Mouse (Mus musculus) liver, embryonic 12.5 days (tissue): ENCODE results near the gene Pik3cd. TPM values are rescaled to one million over a fixed set of nuclear protein-coding genes. Genes with fewer than 3 reads are reported as not detected.

ENCODE experiments used
- microRNA-seq: library from miRNA; unstranded; fragments of <30 nt; microRNA quantifications from one replicate; pipeline ENCODE4, GENCODE M21; 2017
- polyA plus RNA-seq: library from polyadenylated mRNA; unstranded; fragments of >200 nt; fragmentation: Nextera tagmentation; extraction: Ambion mirVana; gene quantifications from 2 replicates; pipeline ENCODE4 v1.2.1, GENCODE M21; 2016

Pik3cd gene
- polyA plus RNA-seq, 1 experiment from 2014 or later, result 7.6 TPM

Small RNAs within 50 kb of the gene (microRNA-seq; reads per million reads assigned to microRNA genes)
- not detected for gene Mir7023

Other genes with a start within 250 kb of the Pik3cd start
- gene Rbp7, start 247.6 kb downstream of the Pik3cd start, polyA plus RNA-seq, result not detected in 2 replicates
- gene Tmem274, start 225.2 kb downstream of the Pik3cd start, polyA plus RNA-seq, result 0.21 TPM in 1 of 2 replicates, not detected in the other
- 6.8 and 8.4 TPM in 2 replicates for gene Nmnat1, start 217.4 kb downstream of the Pik3cd start, polyA plus RNA-seq
- 23.8 and 24.7 TPM in 2 replicates for gene Lzic, start 217.3 kb downstream of the Pik3cd start, polyA plus RNA-seq
- gene Ctnnbip1, start 184.3 kb downstream of the Pik3cd start, polyA plus RNA-seq, result 10.0 and 10.1 TPM in 2 replicates
- gene Clstn1, start 116.1 kb downstream of the Pik3cd start, polyA plus RNA-seq, result 6.2 and 6.9 TPM in 2 replicates
- 12.8 and 13.8 TPM in 2 replicates for gene Tmem201, start 35.5 kb upstream of the Pik3cd start, polyA plus RNA-seq
- gene Slc25a33, start 71.7 kb upstream of the Pik3cd start, polyA plus RNA-seq, result 17.1 and 17.3 TPM in 2 replicates